Mouse (Mus musculus) midbrain, embryonic 10.5 days (tissue): ENCODE measurements around the gene Dnttip1. TPM values are rescaled to one million over a fixed set of nuclear protein-coding genes. Genes with fewer than 3 reads are reported as not detected.
A peak's percentile ranks its signal among the peaks of the same experiment; 100 is the strongest.
"Not testable (repeated sequence)": the region's sequence is repeated elsewhere in the genome, so short reads cannot be mapped to it uniquely, and the experiment has no call there.

ENCODE experiments used
- DNase-seq: peaks from one replicate; pipeline ENCODE4 v3.0.0-alpha.2; 2017; ENCODE audit warnings: low spot score
- H3K27ac ChIP-seq: fragments of 300-500 bp; sonication (generic); replicated peaks from 2 replicates; pipeline ENCODE4 v1.5.1; 2016; ENCODE audit warnings: mild to moderate bottlenecking
- H3K27me3 ChIP-seq: fragments of 300-500 bp; sonication (generic); 2 replicates; pipeline ENCODE4 v1.6.1; 2016; ENCODE audit warnings: low read depth, mild to moderate bottlenecking; ENCODE audit not compliant: poor library complexity, severe bottlenecking
- H3K36me3 ChIP-seq: fragments of 300-500 bp; sonication (generic); 2 replicates; pipeline ENCODE4 v1.6.1; 2016; ENCODE audit warnings: mild to moderate bottlenecking, moderate library complexity
- H3K4me1 ChIP-seq: fragments of 300-500 bp; sonication (generic); 2 replicates; pipeline ENCODE4 v1.6.1; 2016
- H3K4me3 ChIP-seq: fragments of 300-500 bp; sonication (generic); 2 replicates; pipeline ENCODE4 v1.5.1; 2016; ENCODE audit warnings: mild to moderate bottlenecking, moderate library complexity
- H3K9me3 ChIP-seq: fragments of 300-500 bp; sonication (generic); replicated peaks from 2 replicates; pipeline ENCODE4 v1.6.1; 2016; ENCODE audit warnings: mild to moderate bottlenecking
- WGBS: fragments of 180-500 bp; shearing (Covaris S2); methylation state at CpG from one replicate; pipeline ENCODE4 v1.1.7; 2016; 5-methylcytosine and 5-hydroxymethylcytosine counted together
- polyA plus RNA-seq: library from polyadenylated mRNA; unstranded; fragments of >200 nt; fragmentation: Nextera tagmentation; extraction: Ambion mirVana; gene quantifications from 2 replicates; pipeline ENCODE4 v1.2.1, GENCODE M21; 2016

Gene Dnttip1
- 80.1 and 80.2 TPM in 2 replicates for polyA plus RNA-seq

GRCm38 (mm10) chr2:164745843-164746479, at the start of gene Dnttip1, which contains the start of gene Wfdc3:
Dnttip1 (plus strand) TSS chr2:164745983.
Wfdc3 (minus strand) TSS chr2:164745931.
- peak; percentile 94 for DNase-seq
- Histone ChIP-seq H3K27me3 (peaks cover 4% of the 10 kb centered on the region), H3K36me3 (peaks cover 37% of the 10 kb centered on the region), H3K27ac (peak within 1 kb of the TSS; percentile 93), H3K4me3 (peak within 1 kb of the TSS; percentile 92), H3K4me1 (peaks cover 29% of the 10 kb centered on the region), H3K9me3 (no peaks in the 10 kb centered on the region)
- WGBS, result 1% methylated on average over 70 of the region's 70 CpGs

GRCm38 (mm10) chr2:164698201-164698600, 47.6 kb upstream of the Dnttip1 start, which contains the start of gene Spint4:
Spint4 (plus strand) TSS chr2:164698501.
- Histone ChIP-seq H3K4me3 (no peak within 1 kb of the TSS), H3K27ac (no peak within 1 kb of the TSS), H3K27me3 (no peaks in the 10 kb centered on the region), H3K4me1 (no peaks in the 10 kb centered on the region), H3K9me3 (no peaks in the 10 kb centered on the region), H3K36me3 (no peaks in the 10 kb centered on the region)
- 86% methylated on average over 4 of the region's 4 CpGs for WGBS
- no peak for DNase-seq

- 83% methylated on average over 5 of the region's 5 CpGs for WGBS
- no peak overlapping the region for H3K27ac ChIP-seq
Observed at GRCm38 (mm10) chr2:164700959-164701358, 44.8 kb upstream of the Dnttip1 start.

GRCm38 (mm10) chr2:164701761-164702160, 44.0 kb upstream of the Dnttip1 start:
- Histone ChIP-seq H3K36me3 (no peaks in the 10 kb centered on the region), H3K27me3 (no peaks in the 10 kb centered on the region), H3K4me1 (no peaks in the 10 kb centered on the region), H3K9me3 (no peaks in the 10 kb centered on the region), H3K4me3 (no peak overlapping the region), H3K27ac (no peak overlapping the region)
- no peak for DNase-seq
- 91% methylated on average over 5 of the region's 5 CpGs for WGBS

More at GRCm38 (mm10) chr2:164700959-164701358, 44.8 kb upstream of the Dnttip1 start:
- no peaks in the 10 kb centered on the region for H3K36me3 ChIP-seq
- no peaks in the 10 kb centered on the region for H3K4me1 ChIP-seq
- H3K9me3 ChIP-seq, result no peaks in the 10 kb centered on the region
- no peak overlapping the region for H3K4me3 ChIP-seq
- no peaks in the 10 kb centered on the region for H3K27me3 ChIP-seq
- DNase-seq, result no peak

- H3K4me3 ChIP-seq, result no peak overlapping the region
- no peak for DNase-seq
- no peaks in the 10 kb centered on the region for H3K4me1 ChIP-seq
- H3K9me3 ChIP-seq, result no peaks in the 10 kb centered on the region
- no peak overlapping the region for H3K27ac ChIP-seq
- H3K36me3 ChIP-seq, result no peaks in the 10 kb centered on the region
- WGBS, result 85% methylated on average over 5 of the region's 5 CpGs
- no peaks in the 10 kb centered on the region for H3K27me3 ChIP-seq
Observed at GRCm38 (mm10) chr2:164704235-164704634, 41.5 kb upstream of the Dnttip1 start.

- DNase-seq, result no peak
- Histone ChIP-seq H3K27me3 (no peaks in the 10 kb centered on the region), H3K27ac (no peak overlapping the region), H3K9me3 (no peaks in the 10 kb centered on the region), H3K36me3 (no peaks in the 10 kb centered on the region), H3K4me3 (no peak overlapping the region), H3K4me1 (no peaks in the 10 kb centered on the region)
- WGBS, result 88% methylated on average over 6 of the region's 6 CpGs
Observed at GRCm38 (mm10) chr2:164705328-164705727, 40.5 kb upstream of the Dnttip1 start.

GRCm38 (mm10) chr2:164705991-164706390, 39.8 kb upstream of the Dnttip1 start:
- Histone ChIP-seq H3K27me3 (no peaks in the 10 kb centered on the region), H3K9me3 (no peaks in the 10 kb centered on the region), H3K4me3 (no peak overlapping the region), H3K27ac (no peak overlapping the region), H3K36me3 (no peaks in the 10 kb centered on the region), H3K4me1 (no peaks in the 10 kb centered on the region)
- WGBS, result 90% methylated on average over 14 of the region's 14 CpGs
- DNase-seq, result no peak

GRCm38 (mm10) chr2:164715005-164715404, 30.8 kb upstream of the Dnttip1 start, which contains the start of gene Spint5:
Spint5 (plus strand) TSS chr2:164715305.
- H3K27me3 ChIP-seq, result no peaks in the 10 kb centered on the region
- no peaks in the 10 kb centered on the region for H3K9me3 ChIP-seq
- H3K36me3 ChIP-seq, result no peaks in the 10 kb centered on the region
- no peak for DNase-seq
- no peak within 1 kb of the TSS for H3K27ac ChIP-seq
- no peak within 1 kb of the TSS for H3K4me3 ChIP-seq
- H3K4me1 ChIP-seq, result no peaks in the 10 kb centered on the region
- WGBS, result 84% methylated on average over 6 of the region's 6 CpGs

GRCm38 (mm10) chr2:164716194-164716786, 29.5 kb upstream of the Dnttip1 start:
- H3K27ac ChIP-seq, DNase-seq, H3K9me3 ChIP-seq, H3K4me3 ChIP-seq, H3K27me3 ChIP-seq, H3K4me1 ChIP-seq, H3K36me3 ChIP-seq: not testable (repeated sequence)
- 91% methylated on average over 23 of the region's 23 CpGs for WGBS

- Histone ChIP-seq H3K27me3 (no peaks in the 10 kb centered on the region), H3K4me3 (no peak overlapping the region), H3K4me1 (no peaks in the 10 kb centered on the region), H3K27ac (no peak overlapping the region), H3K36me3 (no peaks in the 10 kb centered on the region), H3K9me3 (no peaks in the 10 kb centered on the region)
- 68% methylated on average over 4 of the region's 4 CpGs for WGBS
- DNase-seq, result no peak
Observed at GRCm38 (mm10) chr2:164723276-164723675, 22.5 kb upstream of the Dnttip1 start.

- no peaks in the 10 kb centered on the region for H3K27me3 ChIP-seq
- H3K9me3 ChIP-seq, result no peaks in the 10 kb centered on the region
- no peak overlapping the region for H3K27ac ChIP-seq
- peak; percentile 64 for DNase-seq
- no peak overlapping the region for H3K4me3 ChIP-seq
- H3K36me3 ChIP-seq, result no peaks in the 10 kb centered on the region
- H3K4me1 ChIP-seq, result no peaks in the 10 kb centered on the region
- 30% methylated on average over 6 of the region's 6 CpGs for WGBS
Observed at GRCm38 (mm10) chr2:164725895-164726619, 19.7 kb upstream of the Dnttip1 start.

- H3K4me3 ChIP-seq, result no peak overlapping the region
- H3K9me3 ChIP-seq, result no peaks in the 10 kb centered on the region
- 85% methylated on average over 5 of the region's 5 CpGs for WGBS
- no peak for DNase-seq
- no peaks in the 10 kb centered on the region for H3K4me1 ChIP-seq
- H3K36me3 ChIP-seq, result no peaks in the 10 kb centered on the region
- H3K27me3 ChIP-seq, result no peaks in the 10 kb centered on the region; the same call in 1 of the 2 replicates
- H3K27ac ChIP-seq, result no peak overlapping the region
Observed at GRCm38 (mm10) chr2:164731719-164732118, 14.1 kb upstream of the Dnttip1 start.

GRCm38 (mm10) chr2:164733259-164733658, 12.5 kb upstream of the Dnttip1 start:
- WGBS, result 82% methylated on average over 2 of the region's 2 CpGs
- H3K27ac ChIP-seq, result no peak overlapping the region
- H3K4me1 ChIP-seq, result no peaks in the 10 kb centered on the region
- H3K4me3 ChIP-seq, result no peak overlapping the region
- H3K9me3 ChIP-seq, result no peaks in the 10 kb centered on the region
- DNase-seq, result no peak
- no peaks in the 10 kb centered on the region; the same call in 1 of the 2 replicates for H3K27me3 ChIP-seq
- no peaks in the 10 kb centered on the region for H3K36me3 ChIP-seq
